Mouse (Mus musculus) kidney, adult 11 months (tissue): ENCODE measurements around the gene Ada.
"Not testable (repeated sequence)": the region's sequence is repeated elsewhere in the genome, so short reads cannot be mapped to it uniquely, and the experiment has no call there.

Experiments used
- DNase-seq: peaks from one replicate; pipeline ENCODE4 v3.0.0; 2022

The Ada gene

DNA sequence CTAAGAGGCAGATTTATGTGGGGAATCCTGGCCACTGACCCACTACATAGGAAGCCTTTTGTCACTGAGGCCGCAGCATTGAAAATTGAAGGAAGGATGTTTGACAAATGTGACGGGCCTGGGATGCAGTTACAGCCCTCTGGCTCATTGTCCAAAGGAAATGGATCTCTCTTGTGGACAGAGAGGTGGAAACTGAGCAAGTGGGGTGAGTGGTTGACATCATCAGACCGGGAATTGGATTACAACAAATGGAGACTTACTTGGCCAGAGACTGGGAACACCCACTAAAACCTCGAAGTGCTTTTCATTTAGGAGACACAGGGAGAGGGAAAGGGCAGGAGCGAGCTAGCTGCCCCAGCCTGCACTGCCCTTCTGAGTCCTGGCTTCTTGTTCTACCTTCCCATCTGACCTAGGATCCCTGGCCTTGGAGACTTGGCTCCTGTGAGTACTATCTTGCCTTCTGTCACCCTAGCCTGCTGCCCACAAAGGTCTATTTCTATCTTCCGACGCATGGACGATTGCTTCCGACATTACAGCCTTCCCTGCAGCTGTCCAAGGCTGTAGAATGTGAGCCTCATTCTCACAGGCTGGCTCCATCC is 56.2 kb downstream of the Ada start:
- DNase-seq, result peak; percentile 53

DNA sequence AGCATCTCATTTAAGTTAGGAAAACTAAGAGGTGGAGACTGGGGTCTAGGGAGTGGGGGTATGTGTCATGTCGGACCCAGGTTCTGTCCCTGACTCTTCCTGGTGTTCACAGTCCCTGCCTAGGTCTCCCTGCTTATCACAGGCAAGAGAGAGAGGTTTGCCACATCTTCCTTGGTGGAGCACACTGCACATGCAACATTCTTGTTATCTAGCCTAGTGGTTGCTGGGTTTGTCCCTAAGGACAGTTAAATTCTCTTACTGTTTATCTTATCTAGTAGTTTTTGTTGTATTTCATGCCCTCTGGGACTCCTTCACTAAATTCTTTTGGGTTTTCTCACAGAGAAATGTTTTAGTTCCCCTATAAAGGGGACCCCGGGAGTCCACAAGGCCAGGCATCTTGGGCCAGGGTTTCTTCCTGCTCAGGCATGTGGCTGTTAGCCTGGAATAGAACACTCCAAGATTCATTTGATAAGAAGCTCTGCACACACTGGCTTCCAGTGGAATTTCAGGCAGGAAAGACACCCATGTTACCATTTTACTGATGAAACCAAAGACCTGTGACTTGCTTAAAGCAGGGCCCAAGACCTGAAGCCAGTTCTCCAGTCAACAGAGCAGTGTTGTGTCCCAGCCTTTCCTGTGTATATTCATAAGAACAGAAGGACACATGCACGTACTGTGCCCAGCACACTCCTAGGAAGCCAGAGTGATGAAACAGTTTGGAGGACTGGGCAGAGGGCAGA is 57.0 kb downstream of the Ada start:
- DNase-seq, result peak; percentile 33

DNA sequence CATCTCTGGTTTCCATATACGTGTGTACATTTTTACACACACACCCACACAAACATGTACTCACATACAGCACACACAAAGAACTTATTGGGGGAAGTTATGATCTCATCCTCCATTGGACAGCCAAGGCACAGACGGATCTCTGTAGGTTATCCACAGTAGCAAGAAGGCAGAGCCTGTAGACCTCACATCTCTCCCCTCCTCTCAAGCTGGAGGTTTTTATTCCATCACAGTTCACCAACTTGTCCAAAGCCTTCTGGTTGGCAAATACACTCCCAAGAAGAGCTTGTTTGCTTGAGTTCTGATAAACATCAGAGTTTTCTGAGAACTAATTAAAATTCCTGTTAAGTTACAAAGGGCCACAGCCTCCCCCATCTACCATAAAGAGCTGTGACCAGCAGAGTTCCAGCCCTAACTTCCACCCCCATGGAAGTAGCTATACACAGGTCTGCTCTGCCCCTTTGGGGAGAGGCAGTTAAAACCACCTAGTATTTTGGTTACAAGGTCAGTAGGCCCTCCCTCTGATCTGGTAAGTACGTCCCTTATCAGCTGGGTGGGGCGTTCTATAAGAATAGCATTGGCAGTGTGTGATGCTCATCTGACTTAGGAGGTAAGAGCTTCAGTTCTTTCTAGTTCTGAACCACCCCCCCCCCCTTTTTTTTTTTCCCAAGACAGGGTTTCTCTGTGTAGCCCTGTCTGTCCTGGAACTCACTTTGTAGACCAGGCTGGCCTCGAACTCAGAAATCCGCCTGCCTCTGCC is 58.0 kb downstream of the Ada start:
- peak; percentile 30 for DNase-seq

DNA sequence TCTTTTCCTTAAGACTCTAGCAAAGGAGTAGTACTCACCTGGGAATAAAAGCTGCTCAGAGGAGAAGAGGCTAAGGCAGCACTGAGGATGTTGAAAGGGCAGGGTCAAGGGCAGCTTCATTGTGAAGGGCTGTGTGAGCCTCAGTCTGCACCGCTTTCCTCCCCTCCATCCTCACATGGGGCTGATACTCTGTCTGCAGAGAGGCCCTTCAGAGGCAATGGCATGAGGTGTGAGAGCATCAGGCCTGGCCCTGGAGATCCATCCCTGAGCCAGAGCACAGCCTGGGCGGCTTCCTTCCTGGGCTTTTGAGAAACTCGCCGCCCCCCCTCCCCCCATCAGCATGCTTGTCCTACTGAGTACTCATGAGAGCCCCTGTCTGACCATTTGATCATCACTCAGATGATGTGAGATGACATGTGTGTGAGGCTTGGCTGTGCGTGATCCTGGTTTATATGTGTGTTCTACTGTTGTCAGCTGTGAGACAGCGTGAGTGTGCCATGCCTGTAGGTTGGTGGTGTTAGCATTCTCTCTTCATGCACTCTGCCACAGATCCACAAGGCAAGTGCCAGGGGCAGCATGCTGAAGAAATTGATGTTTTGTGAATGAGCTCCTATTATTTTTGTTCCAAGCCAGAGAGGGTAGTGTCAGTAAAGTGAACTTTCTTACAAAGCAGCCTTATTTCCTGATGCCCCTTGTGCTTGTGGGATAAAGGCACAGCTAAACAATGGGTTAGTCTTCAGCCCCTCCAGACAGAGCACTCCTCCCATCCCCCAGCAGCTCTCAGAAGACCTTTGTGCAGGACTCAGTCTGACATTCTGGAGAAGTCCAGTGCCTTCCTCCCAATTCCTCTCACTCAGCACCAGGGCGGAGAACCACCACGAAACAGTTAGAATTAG is 59.4 kb downstream of the Ada start:
- DNase-seq, result no peak

DNA sequence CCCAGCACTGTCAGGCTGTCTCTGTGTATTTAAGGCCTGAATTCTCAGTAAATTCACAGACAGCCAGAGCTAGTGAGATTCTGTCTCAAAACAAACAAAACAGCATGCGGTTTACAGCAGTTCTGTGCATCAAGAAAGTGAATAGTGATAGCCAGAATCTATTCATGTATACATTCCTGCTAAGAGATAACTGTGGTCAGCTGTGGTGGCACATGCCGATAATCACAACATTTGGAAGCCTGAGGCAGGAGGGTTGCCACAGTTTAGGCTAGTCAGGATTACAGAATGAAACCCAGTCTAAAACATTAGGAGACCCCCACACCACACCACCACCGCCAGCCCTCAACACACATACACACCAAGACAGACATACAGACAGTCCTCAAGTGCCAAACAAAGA is 60.3 kb downstream of the Ada start:
- DNase-seq, result no peak

DNA sequence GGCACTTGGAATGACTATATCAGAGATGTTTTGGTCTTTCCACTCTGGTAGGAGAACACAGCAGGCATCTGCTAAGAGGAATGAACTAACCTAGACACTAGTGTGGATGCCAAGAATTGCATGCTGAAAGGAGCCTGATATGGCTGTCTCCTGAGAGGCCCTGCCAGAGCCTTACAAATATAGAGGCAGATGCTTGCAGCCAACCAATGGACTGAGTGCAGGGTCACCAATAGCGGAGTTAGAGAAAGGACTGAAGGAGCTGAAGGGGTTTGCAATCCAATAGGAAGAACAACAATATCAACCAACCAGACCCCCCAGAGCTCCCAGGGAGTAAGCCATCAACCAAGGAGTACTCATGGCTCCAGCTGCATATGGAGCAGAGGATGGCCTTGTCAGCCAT is 61.7 kb downstream of the Ada start:
- not testable (repeated sequence) for DNase-seq

DNA sequence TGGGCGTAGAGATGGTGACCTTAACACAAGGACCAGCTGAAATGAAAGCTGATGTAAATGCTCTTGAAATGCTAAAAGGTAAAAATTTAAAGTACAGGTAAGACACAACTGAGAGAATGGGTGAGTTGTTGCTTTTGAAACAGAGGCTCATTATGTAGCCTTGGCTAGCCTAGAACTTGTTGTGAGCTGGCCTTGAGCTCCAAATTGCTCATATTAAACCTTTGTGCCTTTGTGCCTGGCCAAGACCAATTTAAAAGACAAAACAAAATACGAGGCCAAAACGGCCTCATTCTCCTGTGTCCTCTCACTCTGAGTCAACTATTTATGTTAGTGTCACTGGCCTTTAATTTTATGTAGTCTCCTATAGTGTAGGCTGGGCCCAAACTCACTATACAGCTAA is 63.2 kb downstream of the Ada start:
- no peak for DNase-seq

DNA sequence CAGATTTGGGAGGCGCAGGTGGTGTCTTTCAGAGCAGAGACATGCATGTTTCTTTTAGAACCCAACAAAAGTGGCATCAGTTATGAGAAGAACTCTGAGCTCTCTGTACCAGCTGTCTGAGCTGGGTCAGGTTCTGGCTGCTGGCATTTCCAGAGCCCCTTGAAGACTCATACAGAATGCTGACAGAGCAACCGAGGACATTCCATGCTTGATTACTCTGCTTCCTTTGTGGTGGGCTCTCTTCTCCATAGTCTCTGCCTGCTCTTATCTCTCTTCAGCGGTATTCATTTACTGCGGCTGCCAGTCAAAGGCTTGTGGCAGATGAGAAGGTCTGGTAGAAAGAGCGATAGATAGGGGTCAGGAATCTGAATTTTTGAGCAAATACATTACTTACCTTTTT is 63.8 kb downstream of the Ada start:
- DNase-seq, result no peak

DNA sequence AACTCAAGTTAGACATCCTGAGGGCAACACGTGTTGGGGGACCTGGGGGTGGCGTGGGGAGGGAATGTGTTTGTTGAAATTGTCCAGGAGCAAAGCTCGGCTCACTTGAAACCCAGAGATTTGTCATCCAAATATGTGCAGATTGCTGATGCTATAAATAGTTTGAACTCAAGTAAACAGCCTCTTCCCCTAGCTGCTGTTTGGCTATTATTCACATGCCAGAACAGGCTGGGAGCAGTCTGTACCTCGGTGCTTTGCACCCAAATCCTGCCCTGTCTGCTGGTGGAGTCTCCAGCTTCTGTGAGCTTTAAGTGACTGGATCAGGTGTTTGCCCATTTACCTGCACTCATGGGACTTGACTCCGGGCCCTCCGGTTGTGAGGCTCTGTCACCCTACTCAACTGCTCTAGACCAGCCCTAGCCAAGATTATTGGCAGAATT is 64.3 kb downstream of the Ada start:
- peak; percentile 56 for DNase-seq

DNA sequence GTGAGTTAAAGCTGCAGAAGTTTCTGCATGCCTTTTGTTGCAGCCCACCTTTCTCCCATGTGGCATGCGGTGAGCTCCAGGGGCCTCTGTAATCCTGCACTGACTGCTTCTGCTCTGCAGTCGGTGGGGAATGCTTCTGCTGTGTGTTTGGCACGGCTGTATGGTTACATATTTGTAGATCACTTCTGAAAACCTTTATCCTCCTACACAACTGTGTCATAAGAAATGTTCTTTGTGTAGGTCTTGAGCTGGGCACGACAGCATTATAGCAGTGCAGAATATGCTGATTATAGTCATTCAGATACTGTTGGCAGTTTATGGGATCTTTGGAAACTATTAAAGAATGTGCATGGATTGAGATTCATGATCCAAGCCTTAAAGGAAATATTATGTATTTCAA is 64.8 kb downstream of the Ada start:
- no peak for DNase-seq

DNA sequence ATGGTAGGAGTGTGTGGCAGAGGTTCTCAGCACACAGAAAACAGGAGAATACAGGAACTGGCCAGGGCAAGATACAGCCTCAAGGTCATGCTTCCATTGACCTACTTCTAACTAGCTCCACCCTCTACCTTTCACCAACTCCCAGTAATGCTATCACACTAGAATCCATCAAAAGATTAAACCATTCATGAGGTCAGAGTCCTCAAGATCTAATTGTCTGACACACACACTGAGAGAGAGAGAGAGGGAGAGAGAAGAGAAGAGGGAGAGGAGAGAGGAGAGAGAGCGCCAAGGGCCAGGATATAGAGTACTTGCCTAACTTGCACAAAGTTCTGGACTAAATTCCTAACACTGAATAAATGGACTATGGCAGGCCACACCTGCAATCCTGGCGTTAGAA is 67.7 kb downstream of the Ada start:
- DNase-seq, result no peak

DNA sequence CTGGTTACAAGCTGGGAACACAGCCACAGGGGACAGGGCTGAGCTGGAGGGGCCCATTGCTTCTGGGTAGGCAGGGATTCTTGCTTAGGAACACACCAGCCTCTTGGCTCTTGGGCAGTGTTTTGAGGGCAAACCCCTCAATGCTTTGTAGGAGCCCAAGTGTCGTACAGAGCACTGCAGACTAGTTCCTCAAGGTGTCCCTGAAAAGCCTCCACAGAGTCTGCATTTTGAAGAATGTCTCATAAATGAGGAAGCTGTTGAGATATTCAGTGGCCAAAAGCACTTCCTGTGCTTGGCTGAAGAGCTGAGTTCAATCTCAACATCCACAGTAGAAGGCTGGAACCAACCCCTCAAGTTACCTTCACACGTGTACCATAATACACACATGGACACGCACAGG is 73.3 kb downstream of the Ada start:
- DNase-seq, result no peak
